Mouse (Mus musculus): ENCODE results near the gene Thrb. TPM values are rescaled to one million over a fixed set of nuclear protein-coding genes. Genes with fewer than 3 reads are reported as not detected.
"Not testable (repeated sequence)": the region's sequence is repeated elsewhere in the genome, so short reads cannot be mapped to it uniquely, and the experiment has no call there.

Thrb gene
- polyA plus RNA-seq, 1 experiment from 2014 or later = 3.3 TPM

- WGBS = 29% methylated on average over 1 of the region's 1 CpGs
- no peak overlapping the region for H3K9ac ChIP-seq
- H3K36me3 ChIP-seq = no peaks in the 10 kb centered on the region
- H3K27ac ChIP-seq = no peak overlapping the region
- H3K27me3 ChIP-seq (replicated peaks) = no peaks in the 10 kb centered on the region
- H3K4me2 ChIP-seq = no peak overlapping the region
- H3K4me1 ChIP-seq = no peaks in the 10 kb centered on the region
- H3K9me3 ChIP-seq = no peaks in the 10 kb centered on the region
- ATAC-seq (ENCODE audit: insufficient read depth, low FRiP score, low read depth) = no peak
- H3K4me3 ChIP-seq (replicated peaks) = no peak overlapping the region
Observed at GRCm38 (mm10) chr14:17927469-17927868, 267.4 kb downstream of the Thrb start.

GRCm38 (mm10) chr14:17929585-17929984 lies 269.5 kb downstream of the Thrb start:
- no peak overlapping the region for H3K9ac ChIP-seq
- H3K27ac ChIP-seq = no peak overlapping the region
- no peak overlapping the region for H3K4me3 ChIP-seq (replicated peaks)
- no peaks in the 10 kb centered on the region for H3K27me3 ChIP-seq (replicated peaks)
- H3K9me3 ChIP-seq = no peaks in the 10 kb centered on the region
- ATAC-seq (ENCODE audit: insufficient read depth, low FRiP score, low read depth) = no peak
- no peaks in the 10 kb centered on the region for H3K36me3 ChIP-seq
- no peak overlapping the region for H3K4me2 ChIP-seq
- WGBS = 73% methylated on average over 5 of the region's 5 CpGs
- no peaks in the 10 kb centered on the region for H3K4me1 ChIP-seq

DNA sequence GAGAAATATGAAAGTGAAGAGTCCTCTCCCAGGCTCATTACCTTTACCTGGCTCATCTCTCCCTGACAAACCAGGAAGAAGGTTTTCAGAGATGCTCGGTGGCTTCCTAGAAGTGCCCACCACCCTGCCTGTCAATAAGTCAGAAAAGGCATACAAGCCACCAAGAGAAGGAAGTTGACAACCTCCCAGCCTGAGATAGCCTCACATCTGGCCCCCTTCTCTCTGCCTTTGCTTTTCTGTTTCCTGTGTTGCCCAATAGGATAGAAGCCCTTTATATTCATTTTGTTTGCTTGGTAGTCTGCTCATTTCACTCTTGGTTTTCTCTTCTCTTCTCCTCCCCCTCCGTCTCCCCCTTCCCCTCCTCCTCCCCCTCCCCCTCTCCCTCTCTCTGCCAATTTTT lies 273.4 kb downstream of the Thrb start:
- Histone ChIP-seq H3K4me3 (replicated peaks) (no peak overlapping the region), H3K27ac (no peak overlapping the region), H3K9me3 (no peaks in the 10 kb centered on the region), H3K36me3 (no peaks in the 10 kb centered on the region), H3K4me2 (no peak overlapping the region), H3K9ac (no peak overlapping the region), H3K4me1 (no peaks in the 10 kb centered on the region), H3K27me3 (replicated peaks) (no peaks in the 10 kb centered on the region)
- 61% methylated on average over 2 of the region's 2 CpGs for WGBS
- no peak for ATAC-seq (ENCODE audit: insufficient read depth, low FRiP score, low read depth)

DNA sequence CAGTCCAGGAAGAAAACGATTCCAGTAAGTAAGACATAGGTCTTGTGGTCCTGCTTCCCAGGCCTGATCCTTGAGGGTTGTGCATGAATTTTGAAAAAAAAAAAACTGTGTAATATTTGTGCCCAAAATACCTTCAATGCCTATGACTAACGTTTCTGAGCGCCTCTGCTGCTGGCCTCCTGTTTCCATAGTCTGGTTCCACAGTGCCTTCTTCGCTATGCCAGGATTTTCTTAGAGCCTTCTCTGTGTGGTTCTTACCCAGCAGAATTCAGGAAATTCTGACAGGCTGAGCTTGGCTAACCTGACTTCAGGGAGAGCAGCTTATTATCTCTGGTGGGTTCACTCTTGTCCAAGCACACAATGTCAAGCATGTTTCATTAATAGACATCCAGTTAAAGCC lies 274.7 kb downstream of the Thrb start:
- not testable (repeated sequence) for ATAC-seq (ENCODE audit: insufficient read depth, low FRiP score, low read depth); H3K36me3 ChIP-seq; H3K4me1 ChIP-seq; H3K4me2 ChIP-seq; H3K9me3 ChIP-seq; H3K27ac ChIP-seq; H3K4me3 ChIP-seq (replicated peaks); H3K9ac ChIP-seq; H3K27me3 ChIP-seq (replicated peaks)
- 88% methylated on average over 4 of the region's 4 CpGs for WGBS

DNA sequence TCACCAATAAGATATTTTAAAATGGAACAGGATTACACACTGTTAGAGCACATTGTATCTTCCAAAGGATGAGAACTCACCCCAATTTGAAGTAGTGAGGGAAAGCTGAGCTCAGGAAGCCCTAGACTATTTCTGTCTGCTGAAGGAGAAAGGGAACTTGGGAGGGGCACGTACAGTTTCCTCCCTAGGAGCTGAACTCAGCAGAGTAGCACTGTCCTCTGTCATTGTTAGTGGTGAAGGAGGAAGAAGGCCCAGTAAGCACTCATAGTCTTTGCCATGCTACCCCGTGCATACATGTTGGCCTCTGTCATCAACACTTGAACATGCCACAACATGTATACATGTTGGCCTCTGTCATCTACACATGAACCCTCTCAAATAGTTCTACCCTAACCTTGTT lies 294.0 kb downstream of the Thrb start:
- ATAC-seq (ENCODE audit: insufficient read depth, low FRiP score, low read depth) = no peak
- Histone ChIP-seq H3K36me3 (no peaks in the 10 kb centered on the region), H3K4me3 (replicated peaks) (no peak overlapping the region), H3K4me2 (no peak overlapping the region), H3K4me1 (no peaks in the 10 kb centered on the region), H3K27ac (no peak overlapping the region), H3K27me3 (replicated peaks) (no peaks in the 10 kb centered on the region), H3K9ac (no peak overlapping the region), H3K9me3 (no peaks in the 10 kb centered on the region)
- 85% methylated on average over 2 of the region's 2 CpGs for WGBS

- Histone ChIP-seq H3K9me3 (no peaks in the 10 kb centered on the region), H3K4me3 (replicated peaks) (no peak overlapping the region), H3K27ac (no peak overlapping the region), H3K9ac (no peak overlapping the region), H3K36me3 (no peaks in the 10 kb centered on the region), H3K4me1 (no peaks in the 10 kb centered on the region), H3K27me3 (replicated peaks) (no peaks in the 10 kb centered on the region), H3K4me2 (no peak overlapping the region)
- ATAC-seq (ENCODE audit: insufficient read depth, low FRiP score, low read depth) = no peak
- WGBS = 45% methylated on average over 2 of the region's 2 CpGs
Observed at GRCm38 (mm10) chr14:17959901-17960300, 299.8 kb downstream of the Thrb start.

DNA sequence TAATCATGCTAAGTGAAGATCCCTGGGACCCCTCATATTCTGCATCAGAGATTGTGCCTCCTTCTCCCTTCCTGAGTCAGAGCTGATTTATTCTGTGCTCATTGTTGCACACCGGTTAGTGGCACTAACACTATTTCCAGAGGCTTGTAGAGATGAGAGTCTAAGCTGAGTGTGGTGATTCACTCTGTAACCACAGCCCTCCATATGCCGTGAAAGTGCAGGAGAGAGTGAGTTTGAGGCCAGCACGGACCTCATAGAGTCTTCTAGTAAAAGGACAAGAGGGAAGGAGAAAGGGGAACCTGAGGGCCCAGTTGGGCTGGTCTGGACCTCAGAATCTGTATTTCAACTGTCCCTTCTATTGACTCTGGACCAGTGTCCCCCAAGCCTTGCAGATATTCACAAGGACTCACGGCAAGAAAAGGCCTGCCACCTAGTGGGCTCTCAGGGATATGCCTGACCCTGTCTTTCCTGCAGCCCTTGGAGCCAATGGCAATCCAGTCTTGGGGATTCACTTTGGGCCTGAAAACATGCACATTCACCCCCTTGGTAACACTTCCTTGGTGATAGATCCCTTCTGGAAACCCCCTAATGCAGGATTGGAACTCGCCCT lies 307.2 kb downstream of the Thrb start:
- H3K27ac ChIP-seq = no peak overlapping the region
- H3K27me3 ChIP-seq (replicated peaks) = no peaks in the 10 kb centered on the region
- H3K4me1 ChIP-seq = no peaks in the 10 kb centered on the region
- no peak overlapping the region for H3K4me3 ChIP-seq (replicated peaks)
- no peak overlapping the region for H3K4me2 ChIP-seq
- 34% methylated on average over 5 of the region's 5 CpGs for WGBS
- H3K36me3 ChIP-seq = no peaks in the 10 kb centered on the region
- ATAC-seq (ENCODE audit: insufficient read depth, low FRiP score, low read depth) = no peak
- no peaks in the 10 kb centered on the region for H3K9me3 ChIP-seq
- H3K9ac ChIP-seq = no peak overlapping the region

- no peaks in the 10 kb centered on the region for H3K36me3 ChIP-seq
- no peaks in the 10 kb centered on the region for H3K27me3 ChIP-seq (replicated peaks)
- no peaks in the 10 kb centered on the region for H3K4me1 ChIP-seq
- H3K27ac ChIP-seq = no peak overlapping the region
- no peak for ATAC-seq (ENCODE audit: insufficient read depth, low FRiP score, low read depth)
- no peak overlapping the region for H3K9ac ChIP-seq
- H3K9me3 ChIP-seq = no peaks in the 10 kb centered on the region
- H3K4me3 ChIP-seq (replicated peaks) = no peak overlapping the region
- 69% methylated on average over 4 of the region's 4 CpGs for WGBS
- H3K4me2 ChIP-seq = no peak overlapping the region
Observed at GRCm38 (mm10) chr14:17972132-17972531, 312.1 kb downstream of the Thrb start.

- 81% methylated on average over 6 of the region's 6 CpGs for WGBS
- H3K27ac ChIP-seq = no peak overlapping the region
- no peak for ATAC-seq (ENCODE audit: insufficient read depth, low FRiP score, low read depth)
- H3K9me3 ChIP-seq = no peaks in the 10 kb centered on the region
- no peaks in the 10 kb centered on the region for H3K27me3 ChIP-seq (replicated peaks)
- H3K4me1 ChIP-seq = no peaks in the 10 kb centered on the region
- H3K4me2 ChIP-seq = no peak overlapping the region
- H3K9ac ChIP-seq = no peak overlapping the region
- no peaks in the 10 kb centered on the region for H3K36me3 ChIP-seq
- H3K4me3 ChIP-seq (replicated peaks) = no peak overlapping the region
Observed at GRCm38 (mm10) chr14:17972665-17973064, 312.6 kb downstream of the Thrb start.

GRCm38 (mm10) chr14:17975786-17976185 lies 315.7 kb downstream of the Thrb start:
- no peaks in the 10 kb centered on the region for H3K27me3 ChIP-seq (replicated peaks)
- H3K4me2 ChIP-seq = no peak overlapping the region
- H3K4me3 ChIP-seq (replicated peaks) = no peak overlapping the region
- H3K9me3 ChIP-seq = no peaks in the 10 kb centered on the region
- H3K27ac ChIP-seq = no peak overlapping the region
- no peak overlapping the region for H3K9ac ChIP-seq
- WGBS = 67% methylated on average over 1 of the region's 1 CpGs
- no peaks in the 10 kb centered on the region for H3K36me3 ChIP-seq
- H3K4me1 ChIP-seq = no peaks in the 10 kb centered on the region
- ATAC-seq (ENCODE audit: insufficient read depth, low FRiP score, low read depth) = no peak

DNA sequence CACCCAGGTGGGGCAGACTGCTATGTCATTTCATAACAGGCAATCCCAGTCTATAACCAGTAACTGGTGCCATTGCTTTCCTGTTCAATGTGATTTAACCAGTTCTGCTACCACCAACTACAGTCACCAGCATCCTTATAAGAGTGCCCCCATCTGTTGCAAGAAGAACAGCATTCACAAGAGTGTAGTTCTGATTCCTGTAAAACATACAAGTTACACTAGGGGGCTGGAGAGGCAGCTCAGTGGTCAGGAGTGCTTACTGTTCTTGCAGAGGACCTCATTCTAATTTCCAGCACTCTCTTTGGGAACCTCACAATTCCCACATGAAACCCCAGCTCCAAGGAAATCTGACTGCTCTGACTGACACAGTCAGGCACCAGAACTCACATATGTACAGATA lies 318.2 kb downstream of the Thrb start:
- Histone ChIP-seq H3K4me3 (replicated peaks) (no peak overlapping the region), H3K9me3 (no peaks in the 10 kb centered on the region), H3K4me2 (no peak overlapping the region), H3K27me3 (replicated peaks) (no peaks in the 10 kb centered on the region), H3K36me3 (no peaks in the 10 kb centered on the region), H3K4me1 (no peaks in the 10 kb centered on the region), H3K9ac (no peak overlapping the region), H3K27ac (no peak overlapping the region)
- ATAC-seq (ENCODE audit: insufficient read depth, low FRiP score, low read depth) = no peak

DNA sequence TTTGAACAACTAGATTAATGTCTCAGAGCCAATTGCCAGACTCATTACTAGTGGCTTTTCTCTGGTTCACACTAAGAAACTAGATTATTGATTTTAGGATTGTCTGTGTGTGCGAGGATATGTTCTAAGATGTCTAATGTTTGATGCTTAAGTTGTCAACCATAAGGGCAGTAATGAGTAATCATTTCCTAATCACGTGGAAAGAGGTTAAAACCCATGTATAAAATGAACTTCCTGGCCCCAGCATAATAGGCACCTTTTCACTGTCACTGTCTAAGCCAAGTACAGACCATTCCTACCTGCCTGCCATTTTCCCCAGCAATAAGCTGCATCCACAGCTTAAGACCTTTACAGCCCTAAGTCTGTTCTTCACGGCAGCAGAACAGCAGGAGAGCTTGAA lies 321.2 kb downstream of the Thrb start:
- Histone ChIP-seq H3K27ac (no peak overlapping the region), H3K4me3 (replicated peaks) (no peak overlapping the region), H3K9ac (no peak overlapping the region), H3K36me3 (no peaks in the 10 kb centered on the region), H3K4me2 (no peak overlapping the region), H3K27me3 (replicated peaks) (no peaks in the 10 kb centered on the region), H3K4me1 (no peaks in the 10 kb centered on the region), H3K9me3 (no peaks in the 10 kb centered on the region)
- no peak for ATAC-seq (ENCODE audit: insufficient read depth, low FRiP score, low read depth)
- whole genome bisulfite sequencing = 64% methylated on average over 3 of the region's 3 CpGs

DNA sequence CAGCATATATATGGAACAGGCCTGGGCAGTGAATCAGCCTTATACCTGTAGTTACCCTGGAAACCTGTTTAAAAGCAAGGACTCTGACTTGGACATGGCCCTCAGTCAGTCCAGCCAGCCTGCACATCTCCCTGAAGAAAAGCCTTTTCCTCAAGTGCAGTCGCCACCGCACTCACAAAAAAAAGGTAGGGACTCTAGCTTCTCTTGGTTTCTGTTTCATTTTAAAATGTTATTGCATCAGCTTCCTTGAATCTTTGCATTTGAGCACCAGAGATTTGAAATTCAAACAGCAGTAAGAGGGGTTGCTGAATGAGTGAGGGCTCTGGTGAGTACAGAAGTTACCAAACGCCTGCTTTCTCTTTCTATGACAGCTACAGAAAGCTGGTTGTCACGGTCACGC lies 322.0 kb downstream of the Thrb start:
- H3K9ac ChIP-seq = no peak overlapping the region
- H3K27ac ChIP-seq = no peak overlapping the region
- H3K4me1 ChIP-seq = no peaks in the 10 kb centered on the region
- H3K27me3 ChIP-seq (replicated peaks) = no peaks in the 10 kb centered on the region
- ATAC-seq (ENCODE audit: insufficient read depth, low FRiP score, low read depth) = no peak
- WGBS = 82% methylated on average over 5 of the region's 5 CpGs
- H3K4me2 ChIP-seq = no peak overlapping the region
- H3K4me3 ChIP-seq (replicated peaks) = no peak overlapping the region
- no peaks in the 10 kb centered on the region for H3K36me3 ChIP-seq
- H3K9me3 ChIP-seq = no peaks in the 10 kb centered on the region

All from stomach, embryonic 15.5 days (tissue).